Mouse (Mus musculus) layer of hippocampus, adult 6 months (tissue): Measurements from ENCODE around the gene Praf2. TPM values are rescaled to one million over a fixed set of nuclear protein-coding genes. Genes with fewer than 3 reads are reported as not detected.

Experiments
- long read RNA-seq, 2 experiments: library from polyadenylated mRNA; unstranded; transcript quantifications; one replicate each; pipeline ENCODE4 v2.0.0; 2019 to 2020
- polyA plus RNA-seq: library from polyadenylated mRNA; unstranded; fragments of <200 nt; fragmentation: Nextera tagmentation; gene quantifications from 2 replicates; pipeline ENCODE4 v1.2.3, GENCODE M21; 2021

Gene Praf2
- polyA plus RNA-seq: 135 and 140 TPM in 2 replicates
- long read RNA-seq, experiment 1, transcript Praf2-201 (3 exons, 1,339 nt): major isoform, 111 of 119 reads
- long read RNA-seq, experiment 1, partial matches to known transcripts: 1 of 119 reads
- long read RNA-seq, experiment 1, other reads (novel, unspliced or antisense): 7 of 119 reads
- long read RNA-seq, experiment 2, transcript Praf2-201 (3 exons, 1,339 nt): major isoform, 227 of 238 reads
- long read RNA-seq, experiment 2, partial matches to known transcripts: 10 of 238 reads
- long read RNA-seq, experiment 2, other reads (novel, unspliced or antisense): 1 of 238 reads

DNA sequence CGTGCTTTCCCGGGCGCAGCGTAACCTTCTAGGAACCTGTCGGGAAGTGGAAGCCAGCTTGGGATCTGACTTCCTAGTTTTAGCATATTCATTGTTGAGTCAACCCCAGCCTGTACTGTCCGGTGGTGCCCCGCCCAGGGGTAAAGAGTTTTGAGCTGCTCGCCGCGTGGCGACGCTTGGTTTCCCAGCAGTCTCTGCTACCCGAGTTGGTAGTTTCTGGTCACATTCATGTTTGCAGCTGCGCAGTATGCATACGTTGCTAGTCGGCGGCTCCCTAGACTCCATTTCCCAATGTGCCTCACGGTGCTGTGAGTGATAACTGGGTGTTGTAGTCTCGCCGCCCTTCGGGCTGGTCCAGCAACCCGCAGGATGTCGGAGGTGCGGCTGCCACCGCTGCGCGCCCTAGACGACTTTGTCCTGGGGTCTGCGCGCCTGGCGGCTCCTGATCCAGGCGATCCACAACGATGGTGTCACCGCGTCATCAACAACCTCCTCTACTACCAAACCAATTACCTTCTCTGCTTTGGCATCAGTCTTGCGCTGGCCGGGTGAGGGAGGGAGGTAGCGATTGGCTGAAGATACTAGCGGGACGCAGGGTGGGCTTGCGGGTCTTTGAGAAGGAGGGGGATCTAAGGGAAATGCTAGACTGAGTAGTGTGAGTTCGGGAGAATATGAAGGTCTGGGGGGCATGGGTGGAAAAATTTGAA, at the start of gene Praf2:
Gene Praf2, plus strand, starts transcription at position 225 of the 707 bp plus-strand sequence.

GRCm38 (mm10) chrX:7680864-7681263, 47.4 kb upstream of the Praf2 start, which contains the start of gene Magix:
Gene Magix (minus strand): TSS chrX:7681251.

DNA sequence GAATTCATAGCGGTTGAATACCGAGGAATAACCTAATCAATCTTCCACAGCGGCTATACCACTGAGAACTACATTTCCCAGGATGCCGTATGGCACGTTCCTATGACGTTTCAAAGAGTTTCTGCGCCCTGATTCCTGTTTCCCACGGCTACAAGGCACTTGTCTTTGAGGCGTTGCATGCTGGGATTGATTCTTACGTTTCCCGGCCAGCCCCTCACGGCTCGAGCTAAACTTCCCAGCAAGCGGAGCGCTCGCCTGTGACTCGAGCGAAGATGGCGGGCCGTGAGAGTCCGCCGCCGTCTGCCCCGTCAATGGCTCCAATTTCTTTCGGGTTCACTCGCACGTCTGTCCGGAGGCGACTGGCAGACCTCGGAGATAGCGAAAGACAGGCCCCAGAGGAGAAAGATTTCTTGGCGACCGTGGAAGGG, 31.3 kb upstream of the Praf2 start, which contains the start of gene Gpkow:
Gene Gpkow, plus strand, starts transcription at position 178 of the 428 bp plus-strand sequence.

DNA sequence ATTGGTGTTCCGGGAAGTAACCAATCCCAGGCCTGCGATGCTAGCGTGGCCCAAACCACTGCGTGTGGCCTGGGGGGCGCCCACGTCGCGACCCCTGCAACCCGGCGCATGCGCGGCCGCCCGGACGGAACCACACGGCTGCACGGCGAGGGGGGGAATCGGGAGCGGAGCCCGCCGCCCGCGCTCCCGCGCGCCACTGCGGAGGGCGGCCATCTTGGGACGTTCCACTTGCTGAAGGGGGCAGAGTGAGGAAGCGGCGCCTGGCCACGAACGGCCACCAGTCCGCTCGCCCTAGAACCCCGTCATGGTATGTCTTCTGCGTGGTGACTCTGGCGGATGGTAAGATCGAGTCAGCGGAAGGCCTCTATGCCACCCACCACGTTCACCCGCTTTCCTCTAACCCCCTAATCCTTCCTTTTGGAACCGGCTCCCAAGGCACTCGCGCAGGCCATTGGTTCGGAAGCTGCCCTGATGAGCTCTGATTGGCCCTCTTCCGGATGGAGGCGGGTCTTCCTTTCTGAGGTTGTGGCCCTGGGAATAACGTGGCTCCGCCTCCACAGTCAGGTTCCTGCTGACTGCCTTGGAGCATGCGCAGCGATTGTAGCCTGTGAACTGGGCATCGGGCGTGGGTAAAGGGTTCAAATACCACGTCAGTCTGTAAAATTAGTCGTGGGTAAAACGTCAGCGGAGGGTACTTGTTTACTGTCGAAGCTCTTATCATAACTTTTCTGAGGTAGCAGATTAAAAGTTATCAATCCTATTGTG, 13.9 kb upstream of the Praf2 start, which contains the start of gene Wdr45:
Gene Wdr45, plus strand, starts transcription at position 199 of the 765 bp plus-strand sequence.

GRCm38 (mm10) chrX:7721514-7722281, 6.5 kb upstream of the Praf2 start, which contains the start of gene Gm45208:
Gene Gm45208 (plus strand): TSS chrX:7722245.

DNA sequence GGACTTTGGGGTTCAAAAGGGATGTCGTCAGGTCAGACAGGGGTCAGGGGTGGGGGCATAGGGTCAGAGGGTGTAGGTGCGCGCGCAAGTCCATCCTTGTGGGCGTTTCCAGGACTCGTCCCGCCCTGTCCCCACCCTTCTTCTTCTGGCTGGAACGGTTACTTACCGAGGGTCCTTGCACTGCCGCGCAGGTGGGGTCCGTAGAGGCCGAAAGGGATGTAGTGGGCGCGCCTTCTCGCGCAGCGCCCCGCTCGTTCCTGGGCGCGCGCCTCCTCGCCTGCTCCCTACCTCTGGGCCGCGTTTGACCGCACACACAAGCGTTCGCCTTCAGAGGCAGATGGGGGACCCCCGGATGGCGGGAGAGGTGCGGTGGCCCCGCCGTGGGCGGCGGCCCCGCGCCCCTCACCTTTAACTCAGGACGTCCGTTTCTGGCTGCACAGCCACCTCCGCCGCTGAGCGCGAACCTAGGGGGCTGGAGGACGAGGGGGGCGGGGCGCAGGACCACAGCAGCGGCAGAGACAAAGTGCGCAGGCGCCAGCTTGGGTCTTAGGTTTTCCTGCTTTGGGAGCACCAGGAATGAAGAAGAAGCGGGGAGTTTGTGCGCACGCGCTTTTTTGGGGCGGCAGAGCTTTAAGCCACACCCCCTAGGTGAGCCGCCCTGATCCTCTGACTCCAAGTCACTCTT, 22.3 kb downstream of the Praf2 start, which contains the start of gene Ccdc120:
Gene Ccdc120, minus strand, starts transcription at position 474 of the 685 bp plus-strand sequence.

DNA sequence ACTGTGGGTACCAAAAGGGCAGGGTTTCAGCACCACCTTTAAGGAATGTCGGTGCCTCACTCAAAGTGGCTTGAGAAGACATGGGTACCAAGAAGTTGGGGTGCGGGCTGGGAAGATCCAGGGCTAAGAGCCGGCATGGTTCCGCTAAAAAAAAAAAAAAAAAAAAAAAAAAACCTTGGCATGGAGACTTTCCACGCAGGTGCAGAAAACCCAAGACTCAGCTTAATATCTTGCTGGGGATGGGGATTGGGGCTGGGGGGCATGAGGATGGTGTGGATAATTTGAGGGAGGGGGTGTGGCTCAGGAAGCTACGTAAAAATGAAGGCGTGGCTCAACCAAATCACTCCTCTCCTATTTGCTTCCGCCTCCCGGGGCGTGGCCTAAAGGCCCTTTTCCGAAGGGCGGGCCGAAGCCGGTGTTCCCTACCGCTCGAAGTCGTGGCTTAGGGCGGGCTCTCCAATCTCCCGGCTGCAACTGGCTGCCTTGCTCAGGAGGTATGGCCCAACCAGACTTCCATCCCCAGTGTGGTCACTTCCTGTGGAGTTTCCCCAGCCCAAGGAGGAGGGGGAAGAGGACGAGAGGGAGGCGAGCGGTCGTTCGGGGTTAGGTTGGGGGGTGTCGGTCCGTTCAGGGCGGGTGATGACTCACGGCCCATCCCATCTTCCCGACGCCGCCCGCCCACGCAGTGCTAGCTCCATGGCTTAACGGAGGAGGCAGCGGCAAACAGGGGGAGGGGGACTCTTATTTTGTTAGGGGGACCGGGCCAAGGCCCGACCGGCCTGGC, 34.1 kb downstream of the Praf2 start, which contains the start of gene Tfe3:
Gene Tfe3, plus strand, starts transcription at position 424 of the 784 bp plus-strand sequence.

Other genes with a start within 250 kb of the Praf2 start
- gene Foxp3, start 154.8 kb upstream of the Praf2 start, polyA plus RNA-seq: not detected in 2 replicates
- 3.3 and 3.8 TPM in 2 replicates for gene Ppp1r3f, start 154.2 kb upstream of the Praf2 start, polyA plus RNA-seq
- 21.7 and 24.5 TPM in 2 replicates for gene Ccdc22, start 122.9 kb upstream of the Praf2 start, polyA plus RNA-seq
- gene Cacna1f, start 121.4 kb upstream of the Praf2 start, polyA plus RNA-seq: not detected in 2 replicates
- gene Syp, start 90.0 kb upstream of the Praf2 start, polyA plus RNA-seq: 165 and 181 TPM in 2 replicates
- gene Prickle3, start 71.2 kb upstream of the Praf2 start, polyA plus RNA-seq: 0.54 and 0.60 TPM in 2 replicates
- gene Plp2, start 57.0 kb upstream of the Praf2 start, polyA plus RNA-seq: 10.2 and 14.4 TPM in 2 replicates
- 0.14 and 0.18 TPM in 2 replicates for gene Magix, start 47.2 kb upstream of the Praf2 start, polyA plus RNA-seq
- gene Gpkow, start 31.3 kb upstream of the Praf2 start, polyA plus RNA-seq: 18.4 and 19.5 TPM in 2 replicates
- gene Wdr45, start 14.1 kb upstream of the Praf2 start, polyA plus RNA-seq: 28.9 and 30.9 TPM in 2 replicates
- gene Gm45208, start 6.2 kb upstream of the Praf2 start, polyA plus RNA-seq: 0.30 TPM in 1 of 2 replicates, not detected in the other
- 5.8 and 7.6 TPM in 2 replicates for gene Ccdc120, start 22.5 kb downstream of the Praf2 start, polyA plus RNA-seq
- gene Tfe3, start 34.1 kb downstream of the Praf2 start, polyA plus RNA-seq: 7.6 and 8.5 TPM in 2 replicates
- 29.8 and 34.6 TPM in 2 replicates for gene Gripap1, start 61.3 kb downstream of the Praf2 start, polyA plus RNA-seq
- 4.7 and 5.2 TPM in 2 replicates for gene Kcnd1, start 93.8 kb downstream of the Praf2 start, polyA plus RNA-seq
- 5.8 and 6.1 TPM in 2 replicates for gene Otud5, start 112.9 kb downstream of the Praf2 start, polyA plus RNA-seq
- gene Pim2, start 149.8 kb downstream of the Praf2 start, polyA plus RNA-seq: 36.8 and 47.0 TPM in 2 replicates
- 20.7 and 23.1 TPM in 2 replicates for gene Slc35a2, start 155.6 kb downstream of the Praf2 start, polyA plus RNA-seq
- gene Pqbp1, start 170.8 kb downstream of the Praf2 start, polyA plus RNA-seq: 76.7 and 79.2 TPM in 2 replicates
- 49.4 and 51.9 TPM in 2 replicates for gene Timm17b, start 170.9 kb downstream of the Praf2 start, polyA plus RNA-seq
- not detected in 2 replicates for gene Gm10491, start 179.4 kb downstream of the Praf2 start, polyA plus RNA-seq
- not detected in 2 replicates for gene Gm10490, start 181.1 kb downstream of the Praf2 start, polyA plus RNA-seq
- gene Pcsk1n, start 191.4 kb downstream of the Praf2 start, polyA plus RNA-seq: 450 and 585 TPM in 2 replicates
- not detected in 2 replicates for gene Eras, start 200.2 kb downstream of the Praf2 start, polyA plus RNA-seq
- 9.5 and 10.1 TPM in 2 replicates for gene Hdac6, start 219.4 kb downstream of the Praf2 start, polyA plus RNA-seq
- not detected in 2 replicates for gene Gata1, start 249.6 kb downstream of the Praf2 start, polyA plus RNA-seq